Mouse (Mus musculus) midbrain, embryonic 14.5 days (tissue): ENCODE measurements around the gene Gm49366. TPM values are rescaled to one million over a fixed set of nuclear protein-coding genes. Genes with fewer than 3 reads are reported as not detected.
A peak's percentile ranks its signal among the peaks of the same experiment; 100 is the strongest.
"Not testable (repeated sequence)": the region's sequence is repeated elsewhere in the genome, so short reads cannot be mapped to it uniquely, and the experiment has no call there.

Source experiments
- ATAC-seq: fragments of 200-750 bp; cut with Nextera tagmentation; 2 replicates; pipeline ENCODE4 v1.8.0; 2017; ENCODE audit warnings: moderate number of reproducible peaks, moderate library complexity; ENCODE audit not compliant: low FRiP score, low TSS enrichment
- DNase-seq: peaks from one replicate; pipeline ENCODE4 v3.0.0-alpha.2; 2015
- H3K27ac ChIP-seq: fragments of 300-500 bp; sonication (generic); replicated peaks from 2 replicates; pipeline ENCODE4 v1.5.1; 2014; ENCODE audit warnings: mild to moderate bottlenecking, low read depth, low read length, moderate library complexity
- H3K27me3 ChIP-seq: fragments of 300-500 bp; sonication (generic); 2 replicates; pipeline ENCODE4 v1.6.1; 2014; ENCODE audit warnings: low read length, control low read depth, mixed read lengths; ENCODE audit not compliant: control insufficient read depth, insufficient read depth
- H3K36me3 ChIP-seq: fragments of 300-500 bp; sonication (generic); 2 replicates; pipeline ENCODE4 v1.6.1; 2014; ENCODE audit warnings: low read length, control low read depth; ENCODE audit not compliant: control insufficient read depth, insufficient read depth
- H3K4me1 ChIP-seq: fragments of 300-500 bp; sonication (generic); 2 replicates; pipeline ENCODE4 v1.6.1; 2014; ENCODE audit warnings: mild to moderate bottlenecking, antibody characterized with exemption, low read length, control low read depth; ENCODE audit not compliant: control insufficient read depth, insufficient read depth
- H3K4me2 ChIP-seq: fragments of 300-500 bp; sonication (generic); 2 replicates; pipeline ENCODE4 v1.6.1; 2014; ENCODE audit warnings: mild to moderate bottlenecking, low read length, moderate library complexity
- H3K4me3 ChIP-seq: fragments of 300-500 bp; sonication (generic); replicated peaks from 2 replicates; pipeline ENCODE4 v1.5.1; 2014; ENCODE audit warnings: low read depth, low read length
- H3K9ac ChIP-seq: fragments of 300-500 bp; sonication (generic); replicated peaks from 2 replicates; pipeline ENCODE4 v1.6.1; 2014; ENCODE audit warnings: mild to moderate bottlenecking, low read length, moderate library complexity
- H3K9me3 ChIP-seq: fragments of 300-500 bp; sonication (generic); 2 replicates; pipeline ENCODE4 v1.6.1; 2016; ENCODE audit warnings: low read length, control low read depth, mixed read lengths; ENCODE audit not compliant: control insufficient read depth
- WGBS: fragments of 180-500 bp; shearing (Covaris S2); extraction: QIAGEN DNeasy Blood & Tissue Kit; methylation state at CpG from one replicate; pipeline ENCODE4 v1.1.7; 2014; 5-methylcytosine and 5-hydroxymethylcytosine counted together
- polyA plus RNA-seq: library from polyadenylated mRNA; unstranded; fragments of >200 nt; fragmentation: Nextera tagmentation; extraction: Ambion mirVana; gene quantifications from 2 replicates; pipeline ENCODE4 v1.2.1, GENCODE M21; 2014

Gm49366 gene
- polyA plus RNA-seq, 1 experiment from 2014 or later, result not detected

- H3K27me3 ChIP-seq, result no peaks in the 10 kb centered on the region
- no peak for DNase-seq
- no peaks in the 10 kb centered on the region for H3K9me3 ChIP-seq
- no peaks in the 10 kb centered on the region for H3K4me1 ChIP-seq
- H3K4me3 ChIP-seq, result no peak overlapping the region
- 55% methylated on average over 2 of the region's 2 CpGs for WGBS
- no peak overlapping the region for H3K4me2 ChIP-seq
- no peak overlapping the region for H3K9ac ChIP-seq
- no peak overlapping the region for H3K27ac ChIP-seq
- H3K36me3 ChIP-seq, result no peaks in the 10 kb centered on the region
- ATAC-seq, result no peak
Measured at GRCm38 (mm10) chr12:84044045-84044444, 5.3 kb downstream of the Gm49366 start.

GRCm38 (mm10) chr12:84046906-84047305, 8.2 kb downstream of the Gm49366 start:
- Histone ChIP-seq H3K27me3 (no peaks in the 10 kb centered on the region), H3K4me1 (no peaks in the 10 kb centered on the region), H3K9me3 (no peaks in the 10 kb centered on the region), H3K4me2 (no peak overlapping the region), H3K27ac (no peak overlapping the region), H3K9ac (no peak overlapping the region), H3K36me3 (no peaks in the 10 kb centered on the region), H3K4me3 (no peak overlapping the region)
- no peak for DNase-seq
- no peak for ATAC-seq
- WGBS, result 94% methylated on average over 1 of the region's 1 CpGs

- H3K4me3 ChIP-seq, H3K4me2 ChIP-seq, ATAC-seq, H3K27ac ChIP-seq, H3K36me3 ChIP-seq, H3K4me1 ChIP-seq, H3K9ac ChIP-seq, DNase-seq, H3K27me3 ChIP-seq, H3K9me3 ChIP-seq: not testable (repeated sequence)
- 89% methylated on average over 5 of the region's 5 CpGs for WGBS
Measured at GRCm38 (mm10) chr12:84050744-84051143, 12.0 kb downstream of the Gm49366 start.

GRCm38 (mm10) chr12:84051937-84052474, 13.3 kb downstream of the Gm49366 start, which contains the start of gene Acot3:
Gene Acot3, plus strand, starts transcription at chr12:84052144.
- H3K36me3 ChIP-seq, result no peaks in the 10 kb centered on the region
- H3K27ac ChIP-seq, result no peak within 1 kb of the TSS
- 72% methylated on average over 5 of the region's 5 CpGs for WGBS
- 0 out of 2 replicates have a peak, but pooled peaks cover 3% of the 10 kb centered on the region for H3K4me1 ChIP-seq
- DNase-seq, result no peak
- ATAC-seq, result no peak
- H3K4me2 ChIP-seq, result peak within 1 kb of the TSS; percentile 62
- 0 out of 2 replicates have a peak within 1 kb of the TSS, but pooled peaks have one; percentile 47 for H3K9ac ChIP-seq
- H3K27me3 ChIP-seq, result peaks cover 4% of the 10 kb centered on the region
- H3K4me3 ChIP-seq, result no peak within 1 kb of the TSS
- no peaks in the 10 kb centered on the region for H3K9me3 ChIP-seq

GRCm38 (mm10) chr12:84052609-84053008, 13.9 kb downstream of the Gm49366 start:
- DNase-seq, result no peak
- Histone ChIP-seq H3K9ac (no peak overlapping the region), H3K27me3 (peaks cover 4% of the 10 kb centered on the region), H3K36me3 (no peaks in the 10 kb centered on the region), H3K27ac (no peak overlapping the region), H3K9me3 (no peaks in the 10 kb centered on the region), H3K4me2 (no peak overlapping the region), H3K4me1 (0 out of 2 replicates have a peak, but pooled peaks cover 3% of the 10 kb centered on the region), H3K4me3 (no peak overlapping the region)
- WGBS, result 89% methylated on average over 7 of the region's 7 CpGs
- ATAC-seq, result no peak

GRCm38 (mm10) chr12:84053173-84053572, 14.4 kb downstream of the Gm49366 start:
- DNase-seq (peak; percentile 53), ATAC-seq (no peak)
- Histone ChIP-seq H3K4me3 (peak overlapping the region; percentile 40), H3K27ac (no peak overlapping the region), H3K9ac (peak overlapping the region; percentile 47), H3K27me3 (peaks cover 4% of the 10 kb centered on the region), H3K9me3 (no peaks in the 10 kb centered on the region), H3K4me2 (peak overlapping the region; percentile 62), H3K36me3 (no peaks in the 10 kb centered on the region), H3K4me1 (0 out of 2 replicates have a peak, but pooled peaks cover 3% of the 10 kb centered on the region)
- whole genome bisulfite sequencing, result 6% methylated on average over 16 of the region's 16 CpGs

GRCm38 (mm10) chr12:84053679-84054391, 15.1 kb downstream of the Gm49366 start:
- Histone ChIP-seq H3K27me3 (peaks cover 4% of the 10 kb centered on the region), H3K9me3 (no peaks in the 10 kb centered on the region), H3K4me3 (peak overlapping the region; percentile 40), H3K36me3 (no peaks in the 10 kb centered on the region), H3K4me2 (peak overlapping the region; percentile 62), H3K4me1 (0 out of 2 replicates have a peak, but pooled peaks cover 3% of the 10 kb centered on the region), H3K9ac (peak overlapping the region; percentile 47), H3K27ac (no peak overlapping the region)
- ATAC-seq, result no peak
- DNase-seq, result peak; percentile 65
- WGBS, result 2% methylated on average over 40 of the region's 46 CpGs

GRCm38 (mm10) chr12:84060946-84061345, 22.2 kb downstream of the Gm49366 start:
- H3K27ac ChIP-seq, result no peak overlapping the region
- DNase-seq, result peak; percentile 19
- WGBS, result 42% methylated on average over 2 of the region's 2 CpGs

GRCm38 (mm10) chr12:84062336-84062735, 23.6 kb downstream of the Gm49366 start:
- H3K4me2 ChIP-seq, result no peak overlapping the region
- H3K9me3 ChIP-seq, result no peaks in the 10 kb centered on the region
- no peak for DNase-seq
- H3K4me3 ChIP-seq, result no peak overlapping the region
- H3K27me3 ChIP-seq, result no peaks in the 10 kb centered on the region
- H3K9ac ChIP-seq, result no peak overlapping the region
- H3K36me3 ChIP-seq, result no peaks in the 10 kb centered on the region
- no peak for ATAC-seq
- H3K4me1 ChIP-seq, result no peaks in the 10 kb centered on the region
- no peak overlapping the region for H3K27ac ChIP-seq
- WGBS, result 94% methylated on average over 20 of the region's 20 CpGs

More at GRCm38 (mm10) chr12:84060946-84061345, 22.2 kb downstream of the Gm49366 start:
- no peaks in the 10 kb centered on the region for H3K4me1 ChIP-seq
- no peak overlapping the region for H3K4me3 ChIP-seq
- no peak for ATAC-seq
- H3K27me3 ChIP-seq, result no peaks in the 10 kb centered on the region
- no peak overlapping the region for H3K9ac ChIP-seq
- H3K9me3 ChIP-seq, result no peaks in the 10 kb centered on the region
- no peak overlapping the region for H3K4me2 ChIP-seq
- no peaks in the 10 kb centered on the region for H3K36me3 ChIP-seq
